Mouse (Mus musculus): ENCODE measurements around the gene Fasl.

Gene Fasl

GRCm38 (mm10) chr1:161756547-161756946, 31.7 kb downstream of the Fasl start:
- no peak for DNase-seq

- no peak for DNase-seq
Observed at GRCm38 (mm10) chr1:161751311-161751710, 37.0 kb downstream of the Fasl start.

GRCm38 (mm10) chr1:161750471-161751041, 37.7 kb downstream of the Fasl start:
- DNase-seq, result no peak

GRCm38 (mm10) chr1:161748685-161749084, 39.6 kb downstream of the Fasl start:
- no peak for DNase-seq

GRCm38 (mm10) chr1:161748138-161748537, 40.2 kb downstream of the Fasl start:
- DNase-seq, result peak; percentile 8

- no peak for DNase-seq
Observed at GRCm38 (mm10) chr1:161746542-161747302, 41.6 kb downstream of the Fasl start.

- no peak for DNase-seq
Observed at GRCm38 (mm10) chr1:161744855-161745254, 43.4 kb downstream of the Fasl start.

- no peak for DNase-seq
Observed at GRCm38 (mm10) chr1:161744209-161744608, 44.1 kb downstream of the Fasl start.

- no peak for DNase-seq
Observed at GRCm38 (mm10) chr1:161742481-161743267, 45.6 kb downstream of the Fasl start.

GRCm38 (mm10) chr1:161736848-161737247, 51.4 kb downstream of the Fasl start:
- DNase-seq, result no peak

- no peak for DNase-seq
Observed at GRCm38 (mm10) chr1:161736255-161736654, 52.0 kb downstream of the Fasl start.

GRCm38 (mm10) chr1:161735465-161736046, 52.7 kb downstream of the Fasl start:
- DNase-seq, result no peak

- no peak for DNase-seq
Observed at GRCm38 (mm10) chr1:161734741-161735211, 53.5 kb downstream of the Fasl start.

GRCm38 (mm10) chr1:161734314-161734713, 54.0 kb downstream of the Fasl start:
- no peak for DNase-seq

All from cerebellum, adult 11 months (tissue).